Mouse (Mus musculus): ENCODE results near the gene Pbx3. TPM values are rescaled to one million over a fixed set of nuclear protein-coding genes. Genes with fewer than 3 reads are reported as not detected.

Gene Pbx3
- polyA plus RNA-seq, 1 experiment, result 5.2 TPM

DNA sequence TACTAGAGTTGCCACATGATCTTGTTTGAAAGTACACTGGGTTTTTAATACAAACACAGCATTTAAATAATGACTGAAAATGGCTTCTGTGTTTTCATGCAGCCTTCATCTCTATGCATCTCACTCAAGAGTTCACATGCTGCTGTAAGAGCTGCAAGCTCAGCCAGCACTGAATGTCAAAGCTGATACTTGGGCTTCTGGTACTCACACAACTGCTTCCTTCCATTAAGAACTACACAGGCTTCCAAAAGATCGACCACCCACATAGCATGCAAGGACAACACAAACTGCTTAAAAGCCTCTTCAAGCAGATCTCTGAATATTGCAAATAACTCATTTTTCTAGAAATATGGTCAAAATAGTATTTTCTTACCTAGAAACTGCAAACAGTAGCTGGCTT, 138.7 kb downstream of the Pbx3 start:
- 60% methylated on average over 1 of the region's 1 CpGs for WGBS
- no peak for DNase-seq (ENCODE audit: low read depth, low spot score)

DNA sequence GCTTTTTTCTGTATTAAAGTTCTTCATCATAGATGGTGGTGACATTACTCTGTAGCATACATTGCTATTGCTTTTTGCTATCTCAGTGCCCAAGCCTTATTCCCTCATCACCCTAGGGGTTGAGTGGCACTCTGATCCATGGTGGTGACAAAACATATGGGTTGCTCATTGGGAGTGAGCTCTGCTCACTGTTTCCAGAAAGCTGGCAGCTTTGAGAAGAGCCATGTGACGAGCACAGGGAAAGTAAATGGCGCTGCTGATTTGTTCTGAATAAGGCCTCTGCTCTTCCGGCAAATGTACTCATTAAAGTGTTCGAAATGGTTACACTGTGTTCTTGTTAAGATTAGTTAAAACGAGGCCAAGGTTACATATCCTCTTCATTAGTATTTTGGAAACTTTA, 139.7 kb downstream of the Pbx3 start:
- 90% methylated on average over 5 of the region's 5 CpGs for WGBS

DNA sequence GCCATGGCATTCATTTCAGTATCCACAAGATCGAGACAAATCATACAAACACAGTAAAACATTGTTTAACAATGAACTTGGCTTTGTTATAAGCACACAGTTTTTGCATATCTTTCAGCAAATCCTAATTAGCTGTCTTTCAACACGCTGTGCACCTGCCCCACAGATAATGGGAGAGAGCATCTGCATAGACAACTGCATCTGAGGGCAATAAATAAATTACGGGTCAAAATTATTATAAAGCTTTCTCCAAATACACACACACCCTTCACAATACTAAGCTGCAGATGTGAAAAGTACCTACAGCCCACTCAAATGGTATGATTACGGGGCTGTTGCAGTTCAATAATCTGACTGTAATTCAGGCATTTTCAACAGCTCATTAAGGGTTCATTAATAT, 145.3 kb downstream of the Pbx3 start:
- WGBS, result 79% methylated on average over 4 of the region's 4 CpGs
- no peak for DNase-seq (ENCODE audit: low read depth, low spot score)

More for the DNA sequence above, 139.7 kb downstream of the Pbx3 start:
- no peak for DNase-seq (ENCODE audit: low read depth, low spot score)

DNA sequence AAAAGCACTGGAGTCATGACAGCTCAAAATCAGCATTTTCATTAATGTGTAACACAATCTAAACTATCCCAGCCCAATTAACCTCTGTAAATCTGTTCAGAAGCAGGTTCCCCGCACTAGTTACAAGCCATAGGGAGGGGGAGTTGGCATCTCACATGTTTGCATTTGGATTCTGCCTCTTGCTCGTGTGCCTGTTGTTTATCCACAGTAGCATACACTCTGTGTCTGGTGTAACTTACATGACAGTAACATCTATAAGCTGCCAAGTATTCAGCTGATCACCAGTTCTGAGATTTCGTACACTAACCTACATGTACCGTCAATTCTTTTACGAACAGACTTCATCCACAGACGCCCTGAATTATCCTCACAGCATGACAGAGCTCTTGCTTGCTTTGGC, 147.5 kb downstream of the Pbx3 start:
- DNase-seq (ENCODE audit: low read depth, low spot score), result no peak
- WGBS, result 23% methylated on average over 6 of the region's 6 CpGs

DNA sequence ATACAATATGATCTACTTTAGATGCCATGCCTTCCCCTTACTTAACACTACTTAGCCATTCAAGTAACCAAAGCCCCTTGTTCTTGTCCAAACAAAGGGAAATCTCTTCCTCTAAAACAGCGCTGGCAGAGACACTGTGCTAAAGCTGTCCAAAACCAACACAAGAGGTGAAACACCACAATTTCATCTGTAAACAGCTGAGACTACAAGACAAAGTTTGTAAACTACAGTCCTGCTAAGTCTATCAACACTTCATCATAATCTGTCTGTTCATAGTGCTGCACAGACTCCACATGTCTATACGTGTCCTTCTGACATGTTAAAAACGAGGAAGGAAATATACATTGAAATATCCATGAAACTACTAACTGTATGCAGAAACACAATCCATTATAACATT, 151.5 kb downstream of the Pbx3 start:
- WGBS, result 88% methylated on average over 3 of the region's 3 CpGs
- DNase-seq (ENCODE audit: low read depth, low spot score), result no peak

DNA sequence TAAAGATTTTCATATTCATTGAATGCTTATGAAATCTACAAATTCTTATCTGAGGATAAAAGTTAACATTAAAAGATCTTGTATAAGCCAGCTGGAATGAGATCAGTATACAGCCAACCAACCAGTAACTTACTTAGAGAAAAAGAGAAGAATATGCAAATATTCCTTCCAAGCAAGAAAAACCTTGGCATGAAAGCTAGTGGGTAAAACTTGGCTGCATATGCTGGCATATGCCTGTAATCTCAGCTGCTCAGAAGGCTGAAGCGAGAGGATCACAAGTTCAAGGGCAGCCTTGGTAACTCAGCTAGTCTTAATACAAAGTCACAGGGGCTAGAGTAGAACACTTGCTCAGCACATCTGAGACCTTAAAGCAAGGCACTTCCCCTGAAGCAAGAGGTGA, 153.8 kb downstream of the Pbx3 start:
- DNase-seq (ENCODE audit: low read depth, low spot score), result no peak
- 95% methylated on average over 1 of the region's 1 CpGs for WGBS

DNA sequence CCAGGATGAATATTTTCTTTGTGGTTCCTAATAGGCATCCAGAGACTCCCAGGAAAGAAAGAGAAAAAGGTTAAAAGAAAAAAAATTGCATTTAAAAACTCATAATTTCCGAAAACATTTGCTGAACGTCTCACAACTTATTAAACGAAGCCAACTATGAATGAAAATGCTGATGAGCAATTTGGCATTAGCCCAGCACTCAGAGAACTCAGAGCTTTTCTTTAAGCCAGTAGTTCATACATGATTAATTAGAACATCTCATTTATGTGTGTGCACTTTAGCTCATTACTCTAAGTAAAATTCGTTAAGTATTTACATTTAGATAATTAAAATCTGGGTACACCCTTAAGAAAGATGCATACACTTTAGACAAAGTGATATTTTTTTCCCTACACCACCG, 155.3 kb downstream of the Pbx3 start:
- DNase-seq (ENCODE audit: low read depth, low spot score), result no peak
- 76% methylated on average over 5 of the region's 5 CpGs for WGBS

DNA sequence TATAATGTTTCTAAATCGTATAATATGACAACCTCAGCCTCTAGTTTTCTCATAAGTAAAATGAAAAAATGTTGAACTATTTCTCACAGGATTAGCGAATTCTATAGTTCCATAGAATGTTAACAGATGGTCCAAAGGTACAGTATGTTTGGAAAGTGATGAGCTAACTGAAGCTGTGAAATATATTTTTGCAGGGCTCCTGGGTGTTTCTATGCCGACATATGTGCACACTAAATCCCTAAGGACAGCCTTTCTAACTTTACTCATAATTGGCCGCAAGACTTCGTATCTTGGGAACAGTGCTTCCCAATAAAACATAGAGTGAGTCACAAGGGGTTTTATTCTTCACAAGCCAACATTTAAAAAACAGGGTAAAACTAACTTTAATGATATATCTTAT, 157.4 kb downstream of the Pbx3 start:
- WGBS, result 80% methylated on average over 5 of the region's 5 CpGs
- DNase-seq (ENCODE audit: low read depth, low spot score), result no peak

DNA sequence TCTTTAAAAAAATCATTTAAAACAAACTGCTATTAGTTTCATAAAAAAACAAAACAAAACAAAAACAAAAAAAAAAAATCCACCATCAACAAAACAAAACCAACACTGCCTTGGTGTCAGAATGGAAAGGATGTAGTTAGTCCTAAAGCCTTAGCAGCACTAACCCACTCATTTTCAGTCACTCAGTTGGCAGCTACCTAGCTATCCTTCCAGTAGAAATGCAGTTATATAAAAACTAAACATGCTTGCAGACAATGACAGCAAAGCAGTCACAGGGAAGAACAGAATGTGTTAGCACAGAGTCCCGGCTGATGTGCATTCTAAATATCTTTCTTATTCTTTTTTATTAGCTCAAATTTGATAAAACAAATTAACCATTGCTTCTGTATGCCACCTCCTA, 160.5 kb downstream of the Pbx3 start:
- DNase-seq (ENCODE audit: low read depth, low spot score), result no peak
- WGBS, result 86% methylated on average over 1 of the region's 1 CpGs

DNA sequence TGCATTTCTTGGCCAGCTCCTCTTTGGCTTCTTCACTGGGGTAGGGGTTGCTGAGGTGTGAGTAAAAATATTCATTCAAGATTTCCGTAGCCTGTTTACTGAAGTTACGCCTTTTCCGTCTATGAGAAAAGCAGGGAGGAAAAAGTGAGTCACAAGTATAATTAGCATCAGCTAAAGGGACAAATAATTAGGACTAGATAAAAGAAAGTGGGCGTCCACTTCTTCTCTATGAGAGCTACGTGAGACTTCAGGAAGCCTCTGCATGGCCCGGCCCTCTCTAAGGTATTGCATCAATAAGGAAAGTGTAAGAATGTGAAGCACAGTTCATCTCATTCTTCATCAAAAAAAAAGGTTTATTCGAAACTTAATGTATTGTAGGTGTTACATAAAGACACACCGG, 168.1 kb downstream of the Pbx3 start:
- no peak for DNase-seq (ENCODE audit: low read depth, low spot score)
- 92% methylated on average over 8 of the region's 8 CpGs for WGBS

DNA sequence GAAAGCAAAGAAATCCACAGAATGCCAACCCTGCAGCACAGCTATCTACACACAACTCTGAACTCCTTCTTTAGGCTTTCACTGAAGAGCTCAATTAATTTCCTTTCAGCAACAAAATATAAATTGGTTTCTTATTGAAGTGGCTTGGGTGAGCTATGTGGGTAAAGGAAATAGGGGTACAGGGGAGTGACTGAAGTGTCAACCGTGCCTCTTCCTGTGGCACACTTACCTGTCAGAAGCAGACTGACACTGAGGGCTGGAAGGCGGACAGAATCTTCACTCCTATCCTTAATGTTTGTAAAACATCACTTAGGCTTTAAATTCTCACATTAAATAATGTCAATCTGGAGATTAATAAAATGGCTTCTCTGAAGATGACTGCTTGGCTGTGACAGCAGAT, 168.6 kb downstream of the Pbx3 start:
- WGBS, result 90% methylated on average over 2 of the region's 2 CpGs
- no peak for DNase-seq (ENCODE audit: low read depth, low spot score)

DNA sequence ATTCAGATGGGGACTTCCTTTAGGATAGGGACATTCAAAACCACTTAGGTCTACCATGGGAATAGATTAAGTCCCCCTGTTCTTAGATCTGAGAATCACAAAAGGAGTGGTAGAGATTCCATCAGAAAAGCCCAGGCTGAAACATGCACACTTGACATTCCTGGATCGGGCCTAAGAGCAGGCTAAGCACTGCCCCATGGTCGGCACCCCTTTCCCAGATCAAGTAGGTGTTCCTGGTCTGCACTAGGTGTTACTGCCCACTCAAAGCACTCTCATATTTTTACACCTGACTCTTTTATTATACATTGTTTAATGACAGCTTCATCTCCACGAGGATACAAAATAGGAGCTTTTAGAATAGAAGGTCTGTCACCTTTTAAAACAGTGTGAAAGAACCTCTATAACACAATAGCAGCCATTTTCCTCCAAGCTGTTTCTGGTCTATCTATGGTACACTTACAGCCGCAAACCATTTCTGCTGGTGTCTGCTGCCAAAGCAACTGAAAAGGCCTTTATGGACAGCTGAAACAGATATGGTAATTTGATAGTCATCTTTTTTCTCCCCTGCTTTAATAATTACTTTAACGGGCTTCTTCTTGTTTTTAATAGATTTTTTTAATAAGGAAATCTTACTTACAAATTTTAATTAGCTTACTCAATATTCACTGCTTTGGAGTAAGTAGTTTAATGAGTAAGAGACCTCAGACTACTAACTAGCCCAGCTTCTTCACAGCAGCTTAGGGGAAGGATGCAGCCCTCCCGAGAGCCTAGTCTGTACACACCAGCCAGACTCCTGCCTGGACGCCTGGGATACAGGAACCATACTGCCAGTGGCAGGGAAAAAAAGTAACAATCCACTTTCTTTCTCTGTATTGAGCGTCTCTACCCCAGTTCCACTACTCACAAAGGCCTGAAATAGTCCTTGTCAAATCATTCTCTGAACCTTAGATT, 178.8 kb downstream of the Pbx3 start:
- WGBS, result 84% methylated on average over 8 of the region's 8 CpGs
- DNase-seq (ENCODE audit: low read depth, low spot score), result no peak

DNA sequence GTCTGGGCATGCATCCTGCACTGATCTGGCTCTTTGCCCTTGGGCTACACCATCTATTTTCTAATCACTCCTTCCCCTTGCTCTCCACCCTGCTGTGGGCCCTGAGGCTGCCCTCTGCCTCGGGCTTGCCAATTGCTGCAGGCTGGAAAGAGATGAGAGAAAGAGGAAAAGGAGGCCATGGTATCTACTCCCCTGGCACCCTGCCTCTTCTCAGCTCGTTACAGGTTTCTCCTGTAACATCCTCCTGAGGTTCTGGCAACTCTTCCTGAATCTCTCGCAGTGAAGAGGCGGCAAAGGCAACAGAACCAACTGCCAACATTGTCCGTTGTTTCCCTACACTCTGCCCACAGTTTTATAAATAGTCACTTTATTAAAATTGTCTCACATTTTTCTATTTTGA, 179.7 kb downstream of the Pbx3 start:
- DNase-seq (ENCODE audit: low read depth, low spot score), result no peak
- 73% methylated on average over 5 of the region's 5 CpGs for WGBS

DNA sequence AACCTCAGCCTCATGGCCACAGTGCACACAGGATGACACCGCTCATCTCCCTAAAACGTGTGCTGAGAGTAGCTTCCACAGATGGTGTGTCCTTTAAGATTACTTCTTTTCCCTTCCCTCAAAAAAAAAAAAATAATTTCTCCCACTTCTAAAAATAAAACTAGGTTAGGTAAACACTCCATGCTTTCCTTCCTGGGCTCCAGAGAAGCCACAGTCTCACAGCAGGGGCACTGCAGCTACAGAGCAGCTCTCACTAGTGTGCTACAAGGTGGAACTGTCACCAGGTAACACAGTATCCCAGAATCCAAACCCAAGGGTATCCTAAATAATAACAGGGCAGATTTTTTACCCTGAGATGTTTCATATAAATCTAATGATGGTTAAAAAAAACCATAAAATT, 185.6 kb downstream of the Pbx3 start:
- DNase-seq (ENCODE audit: low read depth, low spot score), result no peak
- WGBS, result 50% methylated on average over 2 of the region's 2 CpGs

DNA sequence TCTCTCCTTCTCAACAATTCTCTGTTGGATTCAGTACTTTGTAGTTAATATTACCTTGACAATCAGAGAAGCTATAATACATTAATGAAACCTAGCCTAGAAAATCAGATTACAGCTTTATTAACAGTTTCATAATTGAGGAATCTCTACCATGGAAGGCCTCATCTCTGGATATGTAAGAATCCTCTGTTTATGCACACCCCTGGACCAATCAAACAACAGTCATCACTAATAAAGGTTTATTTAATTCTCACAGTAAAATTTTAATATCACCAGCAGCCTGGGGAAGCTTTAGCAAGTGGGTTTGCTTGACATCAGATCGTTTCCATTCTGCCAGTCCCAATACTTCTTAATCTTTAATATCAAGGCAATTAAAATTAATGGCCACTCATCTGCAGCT, 191.3 kb downstream of the Pbx3 start:
- WGBS, result 88% methylated on average over 1 of the region's 1 CpGs
- no peak for DNase-seq (ENCODE audit: low read depth, low spot score)

DNA sequence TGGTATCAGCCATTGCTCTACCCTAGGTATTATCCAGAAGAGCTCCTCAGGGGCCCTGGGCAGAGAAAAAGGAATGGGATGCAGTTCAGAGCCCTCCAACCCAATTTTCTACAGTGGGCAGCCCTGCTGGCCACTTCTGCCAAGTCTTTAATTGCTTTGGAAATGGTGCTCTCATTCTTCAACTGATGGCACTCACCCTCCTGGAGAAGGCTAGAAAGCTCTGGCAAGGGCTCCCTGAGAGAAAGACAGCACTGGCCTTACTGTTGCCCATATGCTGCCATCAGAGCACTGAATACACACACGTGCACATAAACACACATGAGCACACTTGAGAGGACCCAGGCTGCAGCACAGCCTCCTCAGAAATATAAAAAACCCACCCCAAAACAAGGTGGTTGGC, 193.6 kb downstream of the Pbx3 start:
- 68% methylated on average over 1 of the region's 1 CpGs for WGBS

DNA sequence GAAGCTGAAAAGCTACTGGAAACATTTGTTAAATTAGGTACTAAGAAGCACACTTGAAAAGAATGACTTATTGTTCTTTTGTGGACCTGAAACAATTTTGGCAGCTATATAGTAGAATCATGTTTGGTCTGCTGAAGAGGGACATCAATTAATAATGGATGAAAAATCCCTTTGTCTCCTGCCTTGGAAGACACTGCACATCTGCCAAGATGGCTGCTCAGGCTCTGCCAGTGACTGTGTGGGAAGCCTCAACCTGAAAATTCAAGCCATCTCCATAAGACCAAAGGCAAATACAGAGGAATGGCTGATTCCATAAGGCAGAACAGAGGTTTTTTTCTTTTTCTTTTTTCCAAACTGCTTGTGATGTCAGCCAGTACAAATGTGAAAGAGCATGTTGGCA, 194.3 kb downstream of the Pbx3 start:
- DNase-seq (ENCODE audit: low read depth, low spot score), result no peak

More for the DNA sequence above, 193.6 kb downstream of the Pbx3 start:
- no peak for DNase-seq (ENCODE audit: low read depth, low spot score)

DNA sequence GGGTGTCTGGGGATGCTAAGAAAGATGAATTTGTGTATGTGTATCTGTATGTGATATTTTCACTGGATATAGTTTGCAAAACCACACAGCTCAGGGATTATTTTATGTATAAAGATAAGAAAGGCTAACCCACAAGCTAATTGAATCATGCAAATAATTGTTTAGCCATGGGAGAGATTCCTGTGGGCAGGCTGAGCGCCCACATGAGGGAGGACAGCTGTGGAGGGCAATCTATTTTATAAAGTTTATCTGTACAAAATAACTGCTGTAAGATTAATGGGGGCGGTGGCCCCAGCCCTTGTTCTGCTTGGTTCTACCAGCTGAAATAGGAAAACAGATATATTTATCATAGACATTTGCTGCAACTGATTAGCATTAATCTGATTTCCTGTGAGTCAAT, 202.5 kb downstream of the Pbx3 start:
- 93% methylated on average over 2 of the region's 2 CpGs for WGBS
- DNase-seq (ENCODE audit: low read depth, low spot score), result no peak

DNA sequence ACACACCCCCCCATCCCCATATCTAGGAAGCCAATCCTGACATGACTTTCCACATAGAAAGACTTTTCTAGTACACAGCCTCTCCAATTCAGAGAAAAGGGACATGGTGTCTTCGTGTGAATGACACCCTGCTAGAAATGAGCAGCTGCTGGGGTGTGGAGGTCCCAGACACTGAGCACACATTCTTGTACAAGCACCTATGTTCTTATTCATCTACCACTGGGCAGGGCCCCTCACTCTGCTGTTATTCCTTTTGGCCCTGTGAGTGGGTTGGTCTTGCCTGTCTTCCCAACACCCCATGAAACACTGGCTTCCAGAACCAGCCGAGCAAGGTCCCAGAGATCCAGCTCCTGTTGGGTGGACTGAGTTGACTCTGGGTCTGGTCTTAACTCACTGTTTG, 203.3 kb downstream of the Pbx3 start:
- no peak for DNase-seq (ENCODE audit: low read depth, low spot score)
- WGBS, result 92% methylated on average over 2 of the region's 2 CpGs

DNA sequence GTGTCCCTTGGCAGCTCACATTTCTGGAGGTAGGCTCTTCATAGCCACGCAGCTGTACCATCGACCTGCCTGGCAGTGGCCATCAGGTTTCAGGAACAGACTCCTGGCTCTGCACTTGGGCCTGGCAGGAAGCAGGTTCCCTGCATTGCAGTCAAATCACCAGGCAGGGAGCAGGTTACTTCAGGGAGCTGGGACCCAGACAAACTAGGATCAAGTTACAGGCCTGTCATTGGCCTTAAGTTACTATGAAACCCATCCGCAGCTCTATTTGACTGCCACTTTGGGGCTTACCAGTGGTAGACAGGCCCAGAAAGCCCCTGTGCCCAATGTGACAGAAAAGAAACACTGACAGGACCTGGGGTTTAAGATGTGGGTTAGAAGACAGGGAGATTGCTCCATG, 204.8 kb downstream of the Pbx3 start:
- WGBS, result 64% methylated on average over 3 of the region's 3 CpGs

DNA sequence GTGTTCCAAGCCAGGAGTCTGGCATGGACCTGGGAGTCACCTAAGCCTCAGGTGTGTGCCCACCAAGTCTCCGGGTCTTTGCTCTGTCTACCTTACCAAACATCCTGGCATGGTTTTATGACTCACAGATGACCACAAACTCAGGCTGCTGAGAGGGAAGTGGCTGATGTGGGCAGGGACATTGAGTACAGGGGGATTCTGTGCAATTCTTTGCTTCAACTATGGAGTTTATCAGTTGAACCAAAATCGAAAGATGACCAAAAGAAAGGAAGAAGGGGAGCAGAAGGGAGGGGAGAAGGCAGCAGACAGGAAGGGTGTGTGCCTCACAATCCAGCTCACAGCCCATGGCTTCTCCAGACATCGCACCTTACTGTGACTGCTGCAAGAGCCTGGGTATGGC, 210.5 kb downstream of the Pbx3 start:
- DNase-seq (ENCODE audit: low read depth, low spot score), result no peak
- WGBS, result 69% methylated on average over 3 of the region's 3 CpGs

More for the DNA sequence above, 204.8 kb downstream of the Pbx3 start:
- DNase-seq (ENCODE audit: low read depth, low spot score), result no peak

DNA sequence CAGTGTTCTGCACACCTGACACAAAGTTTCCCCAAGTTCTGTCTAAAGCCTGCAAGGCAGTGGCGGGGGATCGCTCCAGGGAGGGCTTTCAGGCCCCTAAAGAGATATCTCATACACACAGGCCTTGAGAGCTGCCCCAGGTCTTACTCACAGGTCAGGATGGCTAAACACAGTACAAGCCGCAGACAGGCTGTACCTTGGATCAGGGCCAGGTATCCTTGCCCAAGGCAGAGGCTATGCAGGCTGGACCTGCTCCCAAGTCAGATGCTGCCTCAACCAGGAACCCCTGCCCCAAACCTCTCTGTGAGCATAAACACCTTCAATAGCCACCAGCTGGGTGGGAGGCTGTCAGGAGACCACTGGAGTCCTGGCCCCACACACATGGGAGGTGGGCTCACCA, 215.2 kb downstream of the Pbx3 start:
- WGBS, result 89% methylated on average over 3 of the region's 3 CpGs
- no peak for DNase-seq (ENCODE audit: low read depth, low spot score)

Measured in large intestine, adult 2 months (tissue).